Mouse (Mus musculus): ENCODE results near the gene Lrrc63.

Lrrc63 gene

GRCm38 (mm10) chr14:75063936-75064335 is 66.7 kb downstream of the Lrrc63 start:
- TF ChIP-seq NANOG (IDR thresholded peaks at IDR 0.05; ENCODE audit: borderline replicate concordance, low read length), result no peak
- no peak for TF ChIP-seq CTCF (conservative IDR thresholded peaks at IDR 0.05; ENCODE audit: low read length)
- TF ChIP-seq POU5F1 (IDR thresholded peaks at IDR 0.05; ENCODE audit: borderline replicate concordance, low read length), result no peak
- H3K9me3 ChIP-seq (ENCODE audit: low read length), result peaks cover 40% of the 10 kb centered on the region
- no peak overlapping the region for H3K4me3 ChIP-seq (replicated peaks; ENCODE audit: low read length)
- H3K27me3 ChIP-seq (ENCODE audit: insufficient read depth, low read length), result no peaks in the 10 kb centered on the region; the same call in 1 of the 2 replicates
- no peaks in the 10 kb centered on the region for H3K36me3 ChIP-seq (ENCODE audit: insufficient read depth, low read length)
- no peaks in the 10 kb centered on the region for H3K4me1 ChIP-seq (replicated peaks; ENCODE audit: low read depth, low read length)

GRCm38 (mm10) chr14:75060562-75060961 is 70.1 kb downstream of the Lrrc63 start:
- H3K36me3 ChIP-seq (ENCODE audit: insufficient read depth, low read length), result no peaks in the 10 kb centered on the region
- TF ChIP-seq CTCF (conservative IDR thresholded peaks at IDR 0.05; ENCODE audit: low read length) (peak; percentile 80), NANOG (IDR thresholded peaks at IDR 0.05; ENCODE audit: borderline replicate concordance, low read length) (no peak), POU5F1 (IDR thresholded peaks at IDR 0.05; ENCODE audit: borderline replicate concordance, low read length) (no peak)
- peaks cover 15% of the 10 kb centered on the region for H3K27me3 ChIP-seq (ENCODE audit: insufficient read depth, low read length)
- no peak overlapping the region for H3K4me3 ChIP-seq (replicated peaks; ENCODE audit: low read length)
- H3K4me1 ChIP-seq (replicated peaks; ENCODE audit: low read depth, low read length), result no peaks in the 10 kb centered on the region
- peaks cover 14% of the 10 kb centered on the region for H3K9me3 ChIP-seq (ENCODE audit: low read length)

GRCm38 (mm10) chr14:75056861-75057431 is 73.7 kb downstream of the Lrrc63 start:
- peaks cover 35% of the 10 kb centered on the region for H3K27me3 ChIP-seq (ENCODE audit: insufficient read depth, low read length)
- H3K36me3 ChIP-seq (ENCODE audit: insufficient read depth, low read length), result no peaks in the 10 kb centered on the region
- no peaks in the 10 kb centered on the region for H3K4me1 ChIP-seq (replicated peaks; ENCODE audit: low read depth, low read length)
- no peak for TF ChIP-seq POU5F1 (IDR thresholded peaks at IDR 0.05; ENCODE audit: borderline replicate concordance, low read length)
- no peak for TF ChIP-seq CTCF (conservative IDR thresholded peaks at IDR 0.05; ENCODE audit: low read length)
- no peak for TF ChIP-seq NANOG (IDR thresholded peaks at IDR 0.05; ENCODE audit: borderline replicate concordance, low read length)
- H3K4me3 ChIP-seq (replicated peaks; ENCODE audit: low read length), result no peak overlapping the region
- no peaks in the 10 kb centered on the region for H3K9me3 ChIP-seq (ENCODE audit: low read length)

- TF ChIP-seq NANOG (IDR thresholded peaks at IDR 0.05; ENCODE audit: borderline replicate concordance, low read length) (no peak), POU5F1 (IDR thresholded peaks at IDR 0.05; ENCODE audit: borderline replicate concordance, low read length) (no peak), CTCF (conservative IDR thresholded peaks at IDR 0.05; ENCODE audit: low read length) (no peak)
- peaks cover 35% of the 10 kb centered on the region for H3K27me3 ChIP-seq (ENCODE audit: insufficient read depth, low read length)
- H3K36me3 ChIP-seq (ENCODE audit: insufficient read depth, low read length), result no peaks in the 10 kb centered on the region
- no peaks in the 10 kb centered on the region for H3K4me1 ChIP-seq (replicated peaks; ENCODE audit: low read depth, low read length)
- H3K4me3 ChIP-seq (replicated peaks; ENCODE audit: low read length), result no peak overlapping the region
- no peaks in the 10 kb centered on the region for H3K9me3 ChIP-seq (ENCODE audit: low read length)
These were observed 76.0 kb downstream of the Lrrc63 start for GRCm38 (mm10) chr14:75054455-75055343.

DNA sequence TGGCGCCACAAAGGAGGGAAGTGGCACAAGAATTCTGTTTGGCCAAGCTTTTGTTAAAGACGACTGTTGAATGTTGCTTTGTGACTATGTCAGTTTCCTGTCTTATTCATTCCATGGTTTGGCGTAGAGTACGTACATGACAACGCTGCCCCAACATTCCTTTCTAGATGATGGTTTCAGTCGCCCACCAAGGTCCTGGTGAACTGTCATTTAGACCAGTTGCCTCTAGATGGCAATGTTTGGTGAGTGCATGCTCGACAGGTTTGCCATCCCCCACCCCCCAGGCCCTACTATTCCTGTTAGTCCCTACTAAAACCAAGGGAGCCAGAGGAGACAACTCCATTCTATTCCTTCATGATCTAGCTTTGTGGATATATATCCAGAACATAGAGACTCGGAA is 78.2 kb downstream of the Lrrc63 start:
- no peaks in the 10 kb centered on the region for H3K9me3 ChIP-seq (ENCODE audit: low read length)
- TF ChIP-seq CTCF (conservative IDR thresholded peaks at IDR 0.05; ENCODE audit: low read length), result peak; percentile 49
- no peak for TF ChIP-seq POU5F1 (IDR thresholded peaks at IDR 0.05; ENCODE audit: borderline replicate concordance, low read length)
- no peaks in the 10 kb centered on the region for H3K36me3 ChIP-seq (ENCODE audit: insufficient read depth, low read length)
- H3K4me1 ChIP-seq (replicated peaks; ENCODE audit: low read depth, low read length), result no peaks in the 10 kb centered on the region
- H3K4me3 ChIP-seq (replicated peaks; ENCODE audit: low read length), result no peak overlapping the region
- peaks cover 33% of the 10 kb centered on the region for H3K27me3 ChIP-seq (ENCODE audit: insufficient read depth, low read length)

DNA sequence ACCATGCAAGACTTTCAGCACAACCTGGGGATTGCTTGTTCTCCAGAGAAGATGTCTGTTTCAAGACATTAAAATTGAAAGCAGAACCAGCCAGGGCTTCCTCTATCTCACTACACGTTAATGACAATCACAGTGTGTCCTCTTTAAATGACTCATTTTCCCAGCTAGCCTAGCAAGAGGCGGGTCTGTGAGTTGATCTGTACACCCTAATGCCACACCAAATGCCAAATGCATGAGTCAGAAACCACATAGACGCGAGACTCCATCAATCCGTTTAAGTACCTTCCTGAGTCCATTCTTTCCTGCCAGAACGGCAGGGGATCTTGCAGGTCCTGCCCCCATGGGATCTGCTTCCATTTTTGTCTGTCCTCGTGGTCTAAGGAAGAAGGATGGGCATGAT is 85.5 kb downstream of the Lrrc63 start:
- H3K4me3 ChIP-seq (replicated peaks; ENCODE audit: low read length), result no peak overlapping the region
- no peak for TF ChIP-seq NANOG (IDR thresholded peaks at IDR 0.05; ENCODE audit: borderline replicate concordance, low read length)
- TF ChIP-seq POU5F1 (IDR thresholded peaks at IDR 0.05; ENCODE audit: borderline replicate concordance, low read length), result no peak
- TF ChIP-seq CTCF (conservative IDR thresholded peaks at IDR 0.05; ENCODE audit: low read length), result no peak
- H3K4me1 ChIP-seq (replicated peaks; ENCODE audit: low read depth, low read length), result no peaks in the 10 kb centered on the region
- no peaks in the 10 kb centered on the region for H3K27me3 ChIP-seq (ENCODE audit: insufficient read depth, low read length)
- H3K36me3 ChIP-seq (ENCODE audit: insufficient read depth, low read length), result no peaks in the 10 kb centered on the region
- H3K9me3 ChIP-seq (ENCODE audit: low read length), result no peaks in the 10 kb centered on the region

- no peaks in the 10 kb centered on the region for H3K4me1 ChIP-seq (replicated peaks; ENCODE audit: low read depth, low read length)
- no peaks in the 10 kb centered on the region for H3K36me3 ChIP-seq (ENCODE audit: insufficient read depth, low read length)
- H3K4me3 ChIP-seq (replicated peaks; ENCODE audit: low read length), result no peak overlapping the region; the same call in 1 of the 2 replicates
- TF ChIP-seq CTCF (conservative IDR thresholded peaks at IDR 0.05; ENCODE audit: low read length) (peak; percentile 46), POU5F1 (IDR thresholded peaks at IDR 0.05; ENCODE audit: borderline replicate concordance, low read length) (no peak)
- no peaks in the 10 kb centered on the region for H3K9me3 ChIP-seq (ENCODE audit: low read length)
- peaks cover 12% of the 10 kb centered on the region for H3K27me3 ChIP-seq (ENCODE audit: insufficient read depth, low read length)
These were observed 95.2 kb downstream of the Lrrc63 start for GRCm38 (mm10) chr14:75035431-75035830.
